Mouse (Mus musculus) neural tube, embryonic 12.5 days (tissue): ENCODE results near the gene Ubn1. TPM values are rescaled to one million over a fixed set of nuclear protein-coding genes. Genes with fewer than 3 reads are reported as not detected.
A peak's percentile ranks its signal among the peaks of the same experiment; 100 is the strongest.

Experiments
- ATAC-seq: fragments of 200-750 bp; cut with Nextera tagmentation; 2 replicates; pipeline ENCODE4 v1.8.0; 2017; ENCODE audit warnings: low read depth, mild to moderate bottlenecking, moderate TSS enrichment, moderate library complexity; ENCODE audit not compliant: low FRiP score
- H3K27ac ChIP-seq: fragments of 300-500 bp; sonication (generic); 2 replicates; pipeline ENCODE4 v1.5.1; 2016
- H3K27me3 ChIP-seq: fragments of 300-500 bp; sonication (generic); replicated peaks from 2 replicates; pipeline ENCODE4 v1.6.1; 2016; ENCODE audit warnings: mild to moderate bottlenecking
- H3K36me3 ChIP-seq: fragments of 300-500 bp; sonication (generic); 2 replicates; pipeline ENCODE4 v1.6.1; 2016; ENCODE audit warnings: mild to moderate bottlenecking
- H3K4me1 ChIP-seq: fragments of 300-500 bp; sonication (generic); 2 replicates; pipeline ENCODE4 v1.6.1; 2016
- H3K4me2 ChIP-seq: fragments of 300-500 bp; sonication (generic); replicated peaks from 2 replicates; pipeline ENCODE4 v1.6.1; 2016; ENCODE audit warnings: mild to moderate bottlenecking
- H3K4me3 ChIP-seq: fragments of 300-500 bp; sonication (generic); 2 replicates; pipeline ENCODE4 v1.5.1; 2016
- H3K9ac ChIP-seq: fragments of 300-500 bp; sonication (generic); 2 replicates; pipeline ENCODE4 v1.6.1; 2016; ENCODE audit warnings: mild to moderate bottlenecking
- H3K9me3 ChIP-seq: fragments of 300-500 bp; sonication (generic); 2 replicates; pipeline ENCODE4 v1.6.1; 2016; ENCODE audit warnings: mild to moderate bottlenecking
- WGBS: fragments of 180-500 bp; shearing (Covaris S2); methylation state at CpG from one replicate; pipeline ENCODE4 v1.1.7; 2016; 5-methylcytosine and 5-hydroxymethylcytosine counted together
- polyA plus RNA-seq: library from polyadenylated mRNA; unstranded; fragments of >200 nt; fragmentation: Nextera tagmentation; extraction: Ambion mirVana; gene quantifications from 2 replicates; pipeline ENCODE4 v1.2.1, GENCODE M21; 2016

Gene Ubn1
- polyA plus RNA-seq, 1 experiment from 2014 or later: 25.2 TPM

DNA sequence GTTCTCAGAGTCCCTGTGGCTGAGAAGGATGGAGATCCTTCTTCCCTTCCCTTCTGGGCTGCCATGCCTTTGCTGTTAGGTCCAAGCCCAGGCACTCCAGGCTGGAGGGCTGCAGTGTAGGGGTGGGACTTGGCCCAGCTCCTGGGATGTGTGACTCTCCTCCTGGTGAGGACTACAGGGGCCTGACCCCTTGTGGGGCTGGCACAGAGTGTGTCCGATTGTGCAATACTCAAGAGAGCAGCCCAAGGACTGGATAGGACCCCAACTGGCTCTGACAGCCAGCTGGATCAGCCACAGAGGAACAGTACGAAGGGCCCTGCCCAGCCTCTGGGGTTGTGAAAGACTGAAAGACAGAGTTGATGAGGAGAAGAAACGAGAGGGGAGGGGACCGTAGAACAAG is 80.9 kb downstream of the Ubn1 start:
- Histone ChIP-seq H3K27me3 (peaks cover 66% of the 10 kb centered on the region), H3K4me2 (no peak overlapping the region), H3K9ac (no peak overlapping the region), H3K4me1 (peaks cover 9% of the 10 kb centered on the region; the same call in 1 of the 2 replicates), H3K27ac (no peak overlapping the region), H3K36me3 (no peaks in the 10 kb centered on the region), H3K4me3 (no peak overlapping the region), H3K9me3 (no peaks in the 10 kb centered on the region)
- 5% methylated on average over 4 of the region's 4 CpGs for WGBS
- ATAC-seq: no peak

GRCm38 (mm10) chr16:5131251-5131922 is 81.5 kb downstream of the Ubn1 start:
- WGBS: 3% methylated on average over 25 of the region's 25 CpGs
- Histone ChIP-seq H3K4me2 (peak overlapping the region; percentile 53; the same call in 1 of the 2 replicates), H3K4me1 (peaks cover 9% of the 10 kb centered on the region; the same call in 1 of the 2 replicates), H3K4me3 (no peak overlapping the region), H3K27me3 (peaks cover 66% of the 10 kb centered on the region), H3K27ac (no peak overlapping the region), H3K36me3 (no peaks in the 10 kb centered on the region), H3K9me3 (no peaks in the 10 kb centered on the region), H3K9ac (0 out of 2 replicates have a peak overlapping the region, but pooled peaks have one; percentile 7)
- no peak for ATAC-seq

- ATAC-seq: no peak
- H3K4me1 ChIP-seq: peaks cover 12% of the 10 kb centered on the region; the same call in 1 of the 2 replicates
- H3K4me2 ChIP-seq: peak within 1 kb of the TSS; percentile 53
- H3K9me3 ChIP-seq: no peaks in the 10 kb centered on the region
- H3K27ac ChIP-seq: no peak within 1 kb of the TSS
- no peaks in the 10 kb centered on the region for H3K36me3 ChIP-seq
- peak within 1 kb of the TSS; percentile 25 for H3K4me3 ChIP-seq
- WGBS: under 1% methylated on average over 39 of the region's 39 CpGs
- H3K9ac ChIP-seq: peak within 1 kb of the TSS; percentile 44; the same call in 1 of the 2 replicates
- H3K27me3 ChIP-seq: peaks cover 66% of the 10 kb centered on the region
Measured at GRCm38 (mm10) chr16:5132401-5132801, 82.5 kb downstream of the Ubn1 start, which contains the start of gene Ppl. Gene Ppl, minus strand, starts transcription at chr16:5132421.

DNA sequence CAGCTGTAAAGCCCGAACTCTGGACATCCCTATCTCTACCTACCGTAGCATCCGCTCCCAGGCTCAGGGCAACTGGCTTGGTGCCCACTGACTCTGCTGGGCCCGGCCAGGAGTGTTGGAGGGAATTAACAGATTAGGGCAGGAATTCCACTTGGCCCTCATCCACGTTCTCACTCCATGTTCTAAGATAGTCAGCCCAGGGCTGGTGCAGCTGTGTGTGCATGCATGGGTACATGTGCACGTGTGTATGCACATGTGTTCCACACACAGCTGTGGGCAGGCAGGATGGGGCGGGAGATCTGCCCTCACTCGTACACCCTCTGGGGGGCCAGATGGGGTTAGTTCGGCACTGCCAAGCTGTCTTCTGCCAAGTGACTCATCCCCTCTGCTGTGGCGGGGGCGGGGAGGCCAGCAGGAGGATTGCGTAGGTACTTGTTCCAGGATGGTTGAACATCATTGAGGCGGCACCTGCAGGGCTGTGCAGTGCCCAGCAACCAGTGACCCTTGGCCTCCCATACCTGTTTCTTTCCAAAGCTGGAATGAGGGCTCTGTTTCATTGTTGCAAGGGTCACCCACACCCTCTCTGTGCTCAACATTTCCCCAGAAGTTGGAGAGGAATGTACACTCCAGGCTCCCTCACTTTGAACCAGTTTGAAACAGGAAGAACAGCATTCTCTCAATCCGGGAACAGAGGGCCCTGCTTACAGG is 84.9 kb downstream of the Ubn1 start:
- H3K27me3 ChIP-seq: peaks cover 53% of the 10 kb centered on the region
- H3K9me3 ChIP-seq: no peaks in the 10 kb centered on the region
- 82% methylated on average over 14 of the region's 14 CpGs for WGBS
- H3K36me3 ChIP-seq: no peaks in the 10 kb centered on the region
- no peak overlapping the region for H3K27ac ChIP-seq
- H3K9ac ChIP-seq: no peak overlapping the region
- H3K4me1 ChIP-seq: peaks cover 12% of the 10 kb centered on the region; the same call in 1 of the 2 replicates
- no peak overlapping the region for H3K4me2 ChIP-seq
- ATAC-seq: no peak
- H3K4me3 ChIP-seq: no peak overlapping the region

DNA sequence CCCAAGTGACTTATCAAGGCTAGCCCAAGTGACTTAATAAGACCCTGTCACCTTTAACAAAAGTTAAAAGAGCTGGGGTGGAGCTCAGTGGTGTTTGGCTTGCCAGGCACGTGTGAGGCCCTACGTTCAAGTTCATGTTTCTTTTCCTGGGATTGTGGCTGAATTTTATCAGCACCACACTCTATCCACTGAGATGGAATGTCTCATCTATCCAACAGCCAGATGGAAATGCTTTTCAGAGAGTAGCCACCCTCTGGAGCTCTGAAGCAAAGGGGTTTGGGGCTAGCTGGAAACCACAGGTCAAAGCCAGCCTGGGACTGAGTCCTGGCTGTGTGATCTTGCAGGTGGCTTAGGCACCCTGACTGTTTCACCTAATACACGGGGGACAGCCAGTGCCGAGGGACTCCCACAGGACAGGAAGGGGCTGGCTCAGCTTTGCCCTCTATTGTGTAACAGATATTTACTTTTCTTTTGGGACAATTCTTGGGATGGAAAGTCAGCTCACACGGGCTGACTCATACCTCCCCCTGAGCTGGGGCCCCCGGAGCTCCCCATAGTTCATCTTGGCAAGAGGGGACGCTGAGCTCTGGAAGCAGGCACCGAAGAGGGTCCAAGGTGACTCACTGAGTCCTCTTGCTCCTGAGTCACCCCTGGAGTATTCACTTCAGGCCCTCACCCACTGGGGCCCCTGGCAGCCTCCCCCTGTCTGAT is 85.8 kb downstream of the Ubn1 start:
- Histone ChIP-seq H3K27me3 (peaks cover 44% of the 10 kb centered on the region), H3K9me3 (no peaks in the 10 kb centered on the region), H3K36me3 (no peaks in the 10 kb centered on the region), H3K9ac (no peak overlapping the region), H3K4me1 (peaks cover 12% of the 10 kb centered on the region; the same call in 1 of the 2 replicates), H3K27ac (no peak overlapping the region), H3K4me2 (no peak overlapping the region), H3K4me3 (no peak overlapping the region)
- 64% methylated on average over 8 of the region's 8 CpGs for WGBS
- no peak for ATAC-seq

Other genes starting within 250 kb of the Ubn1 start
- gene 4930562C15Rik, start 214.6 kb upstream of the Ubn1 start, polyA plus RNA-seq: 0.27 and 0.51 TPM in 2 replicates
- gene Ubald1, start 169.7 kb upstream of the Ubn1 start, polyA plus RNA-seq: 41.9 and 45.0 TPM in 2 replicates
- gene Mgrn1, start 163.8 kb upstream of the Ubn1 start, polyA plus RNA-seq: 92.5 and 93.3 TPM in 2 replicates
- gene Nudt16l1, start 111.3 kb upstream of the Ubn1 start, polyA plus RNA-seq: 124 and 125 TPM in 2 replicates
- gene Anks3, start 85.9 kb upstream of the Ubn1 start, polyA plus RNA-seq: 60.3 and 66.5 TPM in 2 replicates
- not detected in 2 replicates for gene Sept12, start 52.2 kb upstream of the Ubn1 start, polyA plus RNA-seq
- gene Smim22, start 42.8 kb upstream of the Ubn1 start, polyA plus RNA-seq: 1.1 TPM in 1 of 2 replicates, not detected in the other
- gene Rogdi, start 36.5 kb upstream of the Ubn1 start, polyA plus RNA-seq: 121 and 124 TPM in 2 replicates
- gene Glyr1, start 194 bp upstream of the Ubn1 start, polyA plus RNA-seq: 217 and 234 TPM in 2 replicates
- gene Ppl, start 82.4 kb downstream of the Ubn1 start, polyA plus RNA-seq: 0.78 and 0.80 TPM in 2 replicates
- gene Sec14l5, start 97.1 kb downstream of the Ubn1 start, polyA plus RNA-seq: 1.1 and 1.2 TPM in 2 replicates
- 12.2 and 12.6 TPM in 2 replicates for gene Nagpa, start 154.0 kb downstream of the Ubn1 start, polyA plus RNA-seq
- gene AU021092, start 172.2 kb downstream of the Ubn1 start, polyA plus RNA-seq: 5.9 and 6.2 TPM in 2 replicates
- gene Alg1, start 183.6 kb downstream of the Ubn1 start, polyA plus RNA-seq: 33.4 and 33.7 TPM in 2 replicates
- gene Eef2kmt, start 205.9 kb downstream of the Ubn1 start, polyA plus RNA-seq: 7.3 and 9.2 TPM in 2 replicates